Mouse (Mus musculus): ENCODE measurements at regions not wholly inside any gene's neighbourhood (a gene's known extent, or its start where the extent isn't known, plus 50 kb on each side); places are given as distances from the start of the nearest gene placed in this dataset.
A peak's percentile ranks its signal among the peaks of the same experiment; 100 is the strongest.

- no peak for DNase-seq (ENCODE audit: low read depth)
Observed at GRCm38 (mm10) chr12:14237699-14238098, 85.8 kb upstream of the Fam84a start.

GRCm38 (mm10) chr12:14235351-14235750 is 83.5 kb upstream of the Fam84a start:
- no peak for DNase-seq (ENCODE audit: low read depth)
- TF ChIP-seq POLR2A (IDR thresholded peaks at IDR 0.05; ENCODE audit: borderline replicate concordance, extremely low read depth, insufficient read depth, insufficient read length, poor library complexity, severe bottlenecking), result no peak
- TF ChIP-seq CTCF (IDR thresholded peaks at IDR 0.05; ENCODE audit: borderline replicate concordance, extremely low read depth, insufficient read depth, insufficient read length), result no peak

More at GRCm38 (mm10) chr12:14237699-14238098, 85.8 kb upstream of the Fam84a start:
- TF ChIP-seq CTCF (IDR thresholded peaks at IDR 0.05; ENCODE audit: borderline replicate concordance, extremely low read depth, insufficient read depth, insufficient read length) (no peak), POLR2A (IDR thresholded peaks at IDR 0.05; ENCODE audit: borderline replicate concordance, extremely low read depth, insufficient read depth, insufficient read length, poor library complexity, severe bottlenecking) (no peak)

GRCm38 (mm10) chr12:14212618-14213017 is 60.8 kb upstream of the Fam84a start:
- peak; percentile 23 for DNase-seq (ENCODE audit: low read depth)

GRCm38 (mm10) chr12:14209881-14210280 is 58.0 kb upstream of the Fam84a start:
- DNase-seq (ENCODE audit: low read depth), result no peak
- TF ChIP-seq POLR2A (IDR thresholded peaks at IDR 0.05; ENCODE audit: borderline replicate concordance, extremely low read depth, insufficient read depth, insufficient read length, poor library complexity, severe bottlenecking) (no peak), CTCF (IDR thresholded peaks at IDR 0.05; ENCODE audit: borderline replicate concordance, extremely low read depth, insufficient read depth, insufficient read length) (no peak)

More at GRCm38 (mm10) chr12:14212618-14213017, 60.8 kb upstream of the Fam84a start:
- TF ChIP-seq CTCF (IDR thresholded peaks at IDR 0.05; ENCODE audit: borderline replicate concordance, extremely low read depth, insufficient read depth, insufficient read length) (no peak), POLR2A (IDR thresholded peaks at IDR 0.05; ENCODE audit: borderline replicate concordance, extremely low read depth, insufficient read depth, insufficient read length, poor library complexity, severe bottlenecking) (no peak)

- no peak for DNase-seq (ENCODE audit: low read depth)
- TF ChIP-seq POLR2A (IDR thresholded peaks at IDR 0.05; ENCODE audit: borderline replicate concordance, extremely low read depth, insufficient read depth, insufficient read length, poor library complexity, severe bottlenecking) (no peak), CTCF (IDR thresholded peaks at IDR 0.05; ENCODE audit: borderline replicate concordance, extremely low read depth, insufficient read depth, insufficient read length) (no peak)
Observed at GRCm38 (mm10) chr12:14207288-14207687, 55.4 kb upstream of the Fam84a start.

GRCm38 (mm10) chr12:14204491-14204890 is 52.6 kb upstream of the Fam84a start:
- DNase-seq (ENCODE audit: low read depth), result no peak
- TF ChIP-seq CTCF (IDR thresholded peaks at IDR 0.05; ENCODE audit: borderline replicate concordance, extremely low read depth, insufficient read depth, insufficient read length), result no peak
